Mouse (Mus musculus) CD4-positive helper T cell, adult 2 months (primary cell): ENCODE results near the gene Slc6a1.

Source experiments
- DNase-seq: peaks from one replicate; pipeline ENCODE4 v3.0.0-alpha.2; 2012; ENCODE audit warnings: low read depth, missing footprints, low spot score

Gene Slc6a1

DNA sequence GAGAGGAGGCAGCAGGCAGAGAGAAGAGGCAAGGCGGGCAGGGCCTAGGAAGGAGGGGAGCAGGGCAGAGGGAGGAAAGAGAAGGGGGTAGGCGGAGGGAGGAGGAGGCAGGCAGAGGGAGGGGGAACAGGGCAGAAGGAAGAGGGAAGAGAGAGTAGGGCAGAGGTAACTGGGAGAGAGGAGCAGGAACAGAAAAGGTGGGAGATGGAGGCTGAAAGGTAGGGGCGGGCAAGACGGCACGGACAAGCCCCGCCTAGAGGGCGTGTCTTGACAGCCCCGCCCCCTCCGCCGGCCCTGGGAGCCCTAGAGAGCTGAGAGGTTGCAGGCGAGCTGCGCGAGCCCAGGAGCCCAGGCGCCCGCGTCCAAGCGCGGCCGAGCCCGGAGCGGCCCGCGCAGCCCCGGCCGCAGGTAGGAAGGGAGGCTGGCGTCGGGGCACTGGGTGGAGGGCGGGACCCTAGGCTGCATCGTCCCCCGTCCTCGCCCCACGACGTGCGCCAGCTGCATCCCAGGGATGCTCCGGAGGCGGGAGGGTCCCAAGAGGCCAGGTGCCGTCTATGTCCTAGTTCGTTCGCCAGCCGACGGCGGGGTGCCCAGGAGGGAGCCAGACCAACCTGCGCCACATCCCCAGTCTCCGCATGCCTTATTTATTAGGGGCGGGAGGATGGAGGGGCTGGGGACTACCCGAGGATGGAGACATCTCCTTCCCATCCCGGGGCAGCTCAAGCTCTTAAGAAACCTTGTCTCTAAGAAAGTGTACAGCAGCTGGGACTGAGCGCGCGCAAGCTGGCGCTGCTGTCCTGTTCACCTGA lies at the start of gene Slc6a1:
Gene Slc6a1 (plus strand): TSS at position 167 of the 809 bp plus-strand sequence.
- peak; percentile 9 for DNase-seq

DNA sequence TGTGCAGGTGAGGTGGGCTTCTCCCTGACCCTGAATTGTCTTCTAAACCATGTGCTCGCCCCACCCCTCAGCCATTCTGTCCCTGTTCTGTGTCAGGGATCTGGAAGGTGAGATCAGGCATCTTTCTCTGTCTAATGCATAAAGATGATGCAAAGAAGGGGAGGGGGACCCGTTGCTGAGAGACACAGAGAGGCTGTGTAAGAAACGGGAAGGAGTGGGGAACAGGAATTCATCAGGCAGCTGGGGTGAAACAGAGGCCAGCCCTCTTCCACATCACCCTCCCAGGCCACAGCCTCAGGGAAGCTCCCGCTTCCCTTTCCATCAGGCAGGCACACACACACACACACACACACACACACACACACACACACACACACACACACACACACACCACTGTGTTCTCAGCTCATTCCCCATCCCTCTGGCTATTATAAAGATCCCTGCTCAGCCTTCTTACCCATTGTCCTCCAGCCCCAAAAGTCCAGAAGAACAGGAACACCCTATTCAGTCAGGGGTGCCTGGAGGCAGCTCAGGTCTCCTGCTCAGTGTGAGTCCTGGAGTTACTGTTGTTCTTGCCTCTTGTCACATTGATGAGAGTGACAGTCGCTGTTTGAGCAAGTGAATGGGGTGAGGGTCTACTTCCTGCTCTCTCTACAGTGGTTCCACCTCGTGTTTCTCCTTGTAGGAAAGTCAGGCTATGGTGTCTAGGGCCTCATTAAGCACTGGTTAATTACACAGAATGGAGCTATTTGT lies 43.4 kb upstream of the Slc6a1 start:
- DNase-seq = no peak

DNA sequence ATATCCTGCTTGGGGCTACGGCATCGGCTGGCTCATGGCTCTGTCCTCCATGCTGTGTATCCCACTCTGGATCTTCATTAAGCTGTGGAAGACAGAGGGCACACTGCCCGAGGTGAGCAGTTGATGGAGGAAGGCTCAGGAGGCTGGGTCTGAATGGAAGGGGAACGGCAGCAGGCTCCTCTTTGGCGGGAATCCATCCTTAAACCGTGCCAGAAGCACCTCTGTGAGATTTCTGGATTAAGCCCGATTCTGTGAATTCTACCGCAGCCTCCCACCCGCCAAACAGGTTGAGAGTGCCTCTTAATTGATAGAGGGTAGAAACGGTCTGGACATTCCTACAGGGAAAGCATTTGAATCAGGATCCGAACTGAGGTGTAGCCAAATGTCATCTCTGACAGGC lies 36.8 kb upstream of the Slc6a1 start:
- no peak for DNase-seq

DNA sequence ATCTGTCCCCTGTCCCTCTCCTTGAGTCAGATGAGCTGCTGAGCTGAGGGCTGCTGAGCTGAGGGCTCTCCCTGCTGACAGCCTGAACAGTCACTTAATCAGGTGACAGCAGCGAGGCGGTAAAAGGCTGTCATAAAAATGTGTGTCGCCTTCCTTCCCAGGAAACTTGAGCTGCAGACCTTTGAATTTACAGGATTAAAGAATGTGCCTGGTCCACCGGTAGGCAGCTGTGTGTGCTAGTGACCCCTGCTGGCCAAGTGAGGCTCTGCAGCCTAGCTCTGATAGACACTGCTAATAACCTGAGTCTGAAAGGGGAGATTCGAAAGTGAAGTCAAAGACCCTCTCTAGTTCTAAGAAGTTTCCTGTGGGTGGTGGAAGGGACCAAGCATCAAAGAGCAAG lies 32.1 kb upstream of the Slc6a1 start:
- DNase-seq = peak; percentile 34

DNA sequence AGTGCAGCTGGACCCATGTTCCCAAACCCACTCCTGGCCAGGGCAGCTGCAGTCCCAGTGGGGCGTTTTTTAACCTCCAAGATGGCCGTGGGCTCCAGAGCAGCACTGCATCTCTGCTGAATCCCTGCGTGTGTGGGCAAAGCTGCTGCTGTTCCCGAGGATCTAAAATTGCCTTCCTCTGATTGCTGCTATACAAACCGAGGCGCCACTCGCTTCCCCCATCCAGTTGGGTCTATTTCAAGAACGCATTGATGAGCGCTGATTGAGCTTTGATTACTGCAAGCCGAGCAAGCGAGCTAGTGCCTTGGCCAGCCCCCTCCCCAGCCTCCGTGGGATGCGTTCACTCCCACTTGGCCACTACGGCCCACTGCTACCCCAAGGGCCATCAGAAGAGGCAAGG lies 27.5 kb upstream of the Slc6a1 start:
- no peak for DNase-seq

DNA sequence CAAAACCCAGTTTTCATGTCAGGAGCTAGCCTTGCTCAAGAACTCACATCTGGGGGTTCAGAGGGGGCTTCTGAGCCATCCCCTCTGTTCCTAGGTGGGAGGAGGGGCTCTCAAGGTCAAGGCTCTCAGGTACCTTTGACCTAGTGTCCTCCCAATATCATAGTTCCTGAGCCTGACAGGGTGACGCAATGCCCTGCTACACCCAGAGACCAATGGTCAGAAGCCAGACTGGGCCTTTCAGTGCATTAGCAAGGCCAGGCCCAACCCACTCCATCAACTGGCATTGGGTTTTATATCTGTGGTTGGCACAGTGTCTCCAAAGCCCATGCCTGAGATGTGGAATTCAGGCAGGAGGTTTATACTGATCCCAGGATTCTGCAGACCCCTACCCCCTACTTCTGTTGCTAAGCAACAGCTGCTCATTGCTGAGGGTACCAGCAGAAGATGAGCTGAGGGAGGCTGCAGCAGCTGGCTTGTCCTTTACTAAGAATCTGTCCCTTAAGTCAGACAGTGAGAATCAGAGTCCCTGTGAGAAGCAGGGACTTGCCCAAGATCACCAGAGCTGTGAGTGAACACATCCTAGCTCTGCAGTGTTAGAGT lies 24.6 kb upstream of the Slc6a1 start:
- DNase-seq = no peak

DNA sequence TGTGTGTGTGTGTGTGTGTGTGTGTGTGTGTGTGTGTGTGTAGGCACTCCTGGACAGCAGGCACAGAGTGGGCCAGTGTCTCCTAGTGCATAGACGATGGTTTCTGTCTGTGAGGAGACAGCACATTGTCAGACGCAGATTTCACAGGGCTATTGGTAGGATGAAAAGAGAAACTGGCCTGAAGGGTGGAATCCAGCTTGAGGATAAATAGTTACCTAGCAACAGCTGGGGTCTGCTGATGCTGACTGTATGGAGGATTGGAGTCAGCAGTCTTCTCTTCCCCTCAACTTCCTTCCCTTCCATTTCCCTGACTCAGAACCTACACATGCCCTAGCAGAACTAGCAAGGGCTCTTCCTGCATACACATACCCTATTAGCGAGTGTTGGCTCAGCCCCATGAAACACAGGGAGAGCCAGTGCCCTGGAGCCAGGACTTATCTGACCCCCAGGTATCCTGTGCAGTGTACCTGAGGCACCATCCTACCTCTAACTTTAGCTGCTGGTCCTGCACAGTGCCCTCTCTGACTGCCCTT lies 23.7 kb upstream of the Slc6a1 start:
- no peak for DNase-seq

DNA sequence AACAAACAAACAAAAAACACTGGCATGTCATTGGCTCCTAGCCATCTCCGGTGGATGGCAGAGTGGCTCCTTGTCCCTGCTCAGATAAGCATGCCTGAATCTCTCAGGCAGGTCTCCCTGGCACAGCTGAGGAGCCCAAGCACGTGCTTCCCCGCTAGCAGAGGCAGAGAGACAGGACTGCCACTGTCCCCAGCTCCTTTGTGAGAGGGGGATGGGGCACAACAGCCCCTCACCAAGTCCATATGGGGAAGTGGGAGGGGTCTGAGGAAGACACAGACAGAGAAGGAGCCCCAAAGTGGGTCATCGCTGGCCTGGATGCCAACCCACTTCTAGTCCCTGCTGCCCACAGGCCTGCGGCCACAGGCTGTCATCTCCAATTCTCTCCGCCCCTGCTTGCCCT lies 20.8 kb upstream of the Slc6a1 start:
- DNase-seq = no peak

DNA sequence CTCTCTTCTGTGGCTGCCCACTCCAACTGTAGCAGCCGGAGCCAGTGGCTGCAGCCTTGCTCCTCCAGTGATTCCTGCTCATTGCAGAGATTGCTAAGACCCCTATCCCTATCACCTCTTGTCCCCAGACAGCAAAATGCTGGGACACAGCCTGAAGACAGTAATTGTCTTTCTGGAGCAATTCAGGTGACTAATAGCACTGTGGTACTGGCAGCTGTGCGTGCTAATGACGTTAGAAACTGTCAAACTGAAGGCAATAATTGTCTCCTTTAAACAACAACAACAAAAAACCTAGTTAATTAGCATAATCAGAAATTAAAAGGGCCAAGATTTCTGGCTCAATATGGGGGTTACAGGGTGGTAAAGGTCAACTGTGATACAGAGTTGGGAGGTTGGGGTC lies 18.4 kb upstream of the Slc6a1 start:
- DNase-seq = no peak

DNA sequence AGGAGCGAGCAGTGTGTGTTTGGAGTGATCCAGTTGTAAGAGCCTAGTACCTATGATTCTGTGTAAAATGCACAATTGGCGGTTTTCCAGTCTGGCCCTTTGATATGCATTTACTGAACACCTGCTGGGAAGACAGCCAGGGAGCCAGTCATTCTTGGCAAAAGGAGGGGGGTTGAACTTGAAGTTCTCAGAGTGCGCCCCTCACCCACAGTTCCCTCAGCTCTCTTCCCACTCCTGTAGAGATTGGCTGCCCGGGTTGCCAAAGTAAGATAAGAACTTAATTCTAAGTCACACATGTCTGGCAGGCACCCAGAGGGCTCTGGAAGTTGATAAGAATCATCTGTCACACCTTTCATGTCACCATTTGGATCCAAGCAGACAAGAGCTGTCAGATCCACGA lies 18.0 kb upstream of the Slc6a1 start:
- DNase-seq = no peak

DNA sequence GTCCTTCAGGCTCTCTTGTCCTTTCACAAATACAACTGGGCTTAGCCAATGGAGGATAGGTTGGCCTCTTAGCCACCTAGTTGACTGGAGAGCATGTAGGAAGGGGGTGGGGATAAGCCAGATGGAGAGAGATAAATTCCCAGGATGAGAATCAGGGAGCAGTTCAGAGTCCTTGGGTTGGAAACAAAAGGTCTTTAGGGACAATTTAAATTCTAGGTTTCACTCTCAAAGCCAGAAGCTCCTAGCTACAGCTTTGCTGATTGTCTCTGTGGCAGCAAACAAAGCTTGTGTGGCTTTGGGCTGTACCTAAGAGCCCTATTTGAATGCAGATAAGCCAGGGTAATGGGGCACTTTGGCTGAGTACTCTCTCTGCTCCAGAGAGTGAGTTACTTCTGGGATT lies 16.2 kb upstream of the Slc6a1 start:
- DNase-seq = no peak

DNA sequence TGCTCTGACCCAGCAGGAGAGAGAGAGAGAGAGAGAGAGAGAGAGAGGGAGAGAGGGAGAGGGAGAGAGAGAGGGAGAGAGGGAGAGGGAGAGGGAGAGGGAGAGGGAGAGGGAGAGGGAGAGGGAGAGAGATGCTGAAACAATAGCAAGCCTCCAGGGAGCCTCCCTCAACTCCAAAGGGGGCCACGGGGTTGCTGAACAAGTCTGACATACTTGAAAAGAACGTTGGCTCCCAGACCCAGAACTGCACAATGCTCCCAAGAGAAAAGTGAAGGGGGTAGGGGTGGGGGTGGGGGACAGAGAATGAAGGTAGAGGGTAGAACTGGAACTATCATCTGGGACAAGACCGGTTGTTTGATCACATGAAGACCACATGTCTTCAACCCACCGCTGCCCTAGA lies 14.5 kb upstream of the Slc6a1 start:
- DNase-seq = no peak

DNA sequence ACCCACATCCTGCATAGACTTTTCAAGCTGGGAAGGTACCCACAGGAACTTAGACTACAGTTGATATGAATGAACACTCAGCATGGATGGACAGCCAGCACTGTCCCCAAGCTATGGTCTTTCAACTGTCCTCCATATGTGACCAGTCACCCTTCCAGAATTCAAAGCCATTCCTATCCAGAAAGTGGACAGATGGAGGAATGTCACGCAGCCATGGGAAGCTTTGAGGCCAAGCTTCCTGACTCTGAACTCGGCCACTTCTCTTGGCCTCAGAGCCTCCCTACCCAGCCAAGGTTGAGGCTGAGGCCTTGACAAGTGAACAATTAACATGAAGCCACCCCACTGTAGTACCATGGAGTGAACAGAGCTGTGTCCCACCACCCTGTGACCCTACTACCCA lies 12.8 kb upstream of the Slc6a1 start:
- DNase-seq = no peak

DNA sequence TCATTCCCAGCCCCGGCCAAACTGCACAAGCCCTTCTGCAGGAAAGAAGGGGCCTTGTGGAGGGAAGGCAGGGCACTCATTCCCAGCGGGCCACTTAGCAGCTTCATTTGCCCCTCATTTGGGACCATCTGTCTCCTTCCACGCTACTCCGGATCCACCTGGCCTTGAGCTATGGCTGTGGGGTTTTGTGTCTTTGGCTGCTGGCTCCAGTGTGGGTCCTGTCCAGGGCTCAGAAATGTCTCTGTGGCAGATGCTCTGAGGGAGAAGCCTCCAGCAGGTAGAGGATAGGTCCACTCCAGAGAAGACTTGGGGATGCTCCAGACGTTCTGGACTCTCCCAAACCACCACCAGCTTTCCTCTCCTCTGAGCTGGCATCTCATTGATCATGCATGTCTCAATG lies 11.6 kb upstream of the Slc6a1 start:
- no peak for DNase-seq

DNA sequence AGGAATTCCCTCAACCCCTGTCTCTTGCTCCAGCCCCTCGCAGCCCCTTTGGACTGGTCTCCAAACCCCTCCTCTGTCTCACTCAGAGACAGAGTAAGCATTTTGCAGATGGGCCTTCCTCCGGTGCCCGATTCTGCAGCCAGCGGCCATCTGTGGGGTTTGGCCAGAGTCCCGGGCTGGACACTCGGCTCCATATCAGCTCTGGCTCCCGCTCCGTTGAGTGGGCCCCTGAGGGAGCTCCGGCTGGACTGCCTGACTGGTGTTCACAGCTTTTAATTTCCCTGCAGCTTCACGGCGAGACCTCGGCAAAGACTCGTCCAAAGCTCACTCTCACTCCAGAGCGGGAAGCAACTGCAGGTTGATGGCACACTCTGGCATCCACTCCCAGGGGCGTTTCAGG lies 10.2 kb upstream of the Slc6a1 start:
- DNase-seq = no peak

DNA sequence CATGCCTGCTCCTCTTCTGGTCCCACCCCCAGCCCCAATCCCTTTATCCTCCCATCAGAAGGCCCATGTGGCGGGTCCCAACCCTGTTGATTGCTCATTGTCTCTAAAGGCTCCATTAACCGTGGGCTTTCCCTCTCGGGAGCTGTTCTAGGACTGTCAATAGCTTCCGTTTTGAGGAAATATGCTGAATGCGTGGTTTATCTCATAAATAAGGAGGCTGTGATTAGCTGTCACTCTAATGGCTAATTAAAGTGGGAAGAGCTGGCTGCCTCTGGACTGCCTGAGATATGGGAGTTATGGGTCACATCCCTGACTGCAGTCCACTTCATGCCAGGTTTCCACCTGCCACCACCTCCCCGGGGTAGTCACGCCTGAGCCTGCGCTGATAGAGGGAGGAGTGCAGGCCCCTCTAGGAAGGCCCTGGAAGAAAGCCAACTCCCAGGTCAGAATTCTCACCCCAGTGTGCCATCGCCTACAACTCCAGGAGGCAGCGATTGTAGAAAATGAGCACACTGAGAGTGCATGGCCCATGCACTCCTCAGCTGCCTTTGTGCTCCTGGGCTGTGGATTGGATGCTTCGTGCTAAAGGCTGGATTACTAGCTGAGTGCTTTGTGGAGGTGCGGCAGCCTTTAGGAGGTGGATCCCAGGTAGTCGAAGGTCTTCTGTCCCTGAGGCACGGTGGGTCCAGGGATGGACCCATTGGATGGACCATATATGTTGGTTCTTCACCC lies 8.3 kb upstream of the Slc6a1 start:
- DNase-seq = no peak

DNA sequence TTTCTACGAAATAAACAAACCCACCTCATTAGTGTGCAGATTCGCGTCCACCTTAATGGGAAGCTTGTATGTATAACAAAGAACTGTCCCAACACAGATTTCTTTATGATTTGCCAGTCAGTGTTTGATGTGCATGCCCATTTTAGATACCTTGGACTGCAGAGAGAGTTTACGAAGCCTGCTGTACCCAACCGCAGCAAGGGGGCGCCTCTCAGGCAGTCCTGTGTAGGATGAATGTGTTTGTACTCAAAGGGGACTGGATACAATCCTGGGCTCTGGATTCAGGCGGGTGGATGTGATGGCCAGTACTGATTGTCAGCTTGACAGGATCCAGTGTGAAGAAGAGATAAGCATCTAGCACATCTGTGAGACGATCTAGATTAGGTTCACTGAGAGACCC lies 6.6 kb upstream of the Slc6a1 start:
- no peak for DNase-seq

DNA sequence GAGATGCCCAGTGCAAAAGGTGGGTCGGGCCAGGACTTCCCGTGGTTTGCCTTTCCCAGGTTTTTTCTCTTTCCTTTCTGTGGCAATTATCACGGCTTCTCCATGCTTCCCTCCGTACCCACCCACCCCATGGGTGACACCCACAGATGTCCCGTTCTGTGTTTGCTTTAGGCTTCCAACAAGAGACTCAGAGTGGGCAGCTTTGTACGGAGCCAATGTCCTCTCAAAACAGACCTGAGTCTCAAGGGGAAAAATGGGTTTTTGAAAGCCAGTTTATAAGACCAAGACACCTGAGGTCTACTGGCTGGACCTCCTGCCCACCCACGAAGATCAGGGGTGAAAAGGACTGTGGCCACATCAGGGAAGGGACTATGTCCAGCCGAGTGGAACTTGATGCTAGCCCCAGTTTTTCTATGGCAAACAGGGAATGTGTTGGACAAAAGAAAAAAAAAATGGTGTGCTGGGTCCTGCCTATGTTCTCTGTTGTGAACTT lies 889 bp downstream of the Slc6a1 start:
- no peak for DNase-seq

DNA sequence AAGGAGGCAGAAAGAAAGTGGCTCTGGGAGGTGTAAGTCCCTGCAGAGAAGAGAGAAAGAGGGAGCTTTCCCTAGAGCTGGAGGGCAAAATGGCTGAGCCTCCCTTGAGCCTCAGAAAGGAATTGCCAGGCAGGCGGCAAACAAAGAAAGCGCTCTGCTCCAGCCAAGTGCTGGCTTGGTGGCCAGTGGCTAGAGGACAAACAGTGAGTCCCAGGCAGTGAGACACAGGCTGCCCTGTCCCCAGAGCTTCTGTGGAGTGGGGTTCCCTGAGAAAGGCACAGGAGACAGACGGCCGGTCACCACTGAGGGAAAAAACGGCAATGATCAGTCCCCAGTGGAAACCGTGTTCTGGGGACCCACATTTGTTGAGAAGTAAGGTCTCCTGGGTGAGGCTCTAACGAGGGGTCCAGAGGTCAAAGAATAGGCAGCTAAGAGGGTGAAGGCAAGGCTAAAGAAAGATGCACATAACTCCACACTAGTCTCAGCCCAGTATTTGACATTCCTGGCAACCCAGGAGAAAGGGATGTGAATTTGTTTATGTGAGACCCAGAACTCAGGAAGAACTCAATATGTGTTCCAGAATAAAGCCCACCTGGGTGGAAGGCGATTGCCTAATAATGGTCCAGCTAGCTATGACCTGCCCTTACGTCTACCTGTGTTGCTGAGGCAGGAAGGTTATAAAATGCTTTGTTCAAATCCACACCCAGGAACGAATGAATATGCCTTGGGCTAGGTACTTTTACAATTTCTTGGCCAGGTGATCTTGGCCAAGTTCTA lies 1.7 kb downstream of the Slc6a1 start:
- DNase-seq = no peak

DNA sequence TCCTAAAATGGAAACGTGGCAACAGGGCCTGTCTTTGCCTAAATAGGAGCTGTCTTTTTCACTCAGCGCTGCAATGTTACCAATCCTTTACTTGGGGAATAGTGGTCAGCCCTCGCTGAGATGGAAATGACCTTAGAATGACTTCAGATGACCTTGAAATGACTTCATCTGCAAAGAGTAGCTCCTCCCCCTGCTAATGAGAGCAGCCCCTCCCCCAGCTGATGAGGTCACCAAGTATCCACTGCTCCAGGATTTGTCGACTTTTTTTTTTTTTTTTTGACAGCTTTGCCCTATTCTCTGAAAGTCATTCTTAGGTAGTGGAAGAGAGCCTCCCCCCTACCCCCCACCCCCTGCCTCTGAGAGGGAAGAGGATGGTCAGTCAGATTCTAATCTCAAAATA lies 3.0 kb downstream of the Slc6a1 start:
- DNase-seq = no peak

DNA sequence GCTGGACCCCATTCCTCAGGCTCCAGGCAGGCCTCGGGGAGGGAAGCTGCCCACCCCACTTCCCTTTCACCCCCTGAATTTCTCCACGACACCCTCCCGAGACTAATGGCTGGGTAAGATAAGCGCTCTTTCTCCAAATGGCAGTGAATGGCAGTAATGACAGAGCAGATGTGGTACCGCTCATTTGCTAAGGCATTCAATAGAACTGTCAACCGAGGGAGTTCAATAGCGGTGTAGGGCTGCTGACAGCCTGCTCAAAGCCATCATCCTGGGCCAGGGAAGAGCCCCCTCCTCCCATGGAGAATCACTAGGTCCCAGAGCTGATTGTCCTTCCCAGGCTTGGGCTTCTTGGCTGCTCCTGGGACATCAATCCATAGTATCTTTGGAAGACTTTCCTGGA lies 6.7 kb downstream of the Slc6a1 start:
- no peak for DNase-seq
